Mouse (Mus musculus): ENCODE measurements around the gene Zfp445. TPM values are rescaled to one million over a fixed set of nuclear protein-coding genes. Genes with fewer than 3 reads are reported as not detected.
"Not testable (repeated sequence)": the region's sequence is repeated elsewhere in the genome, so short reads cannot be mapped to it uniquely, and the experiment has no call there.

Gene Zfp445
- polyA plus RNA-seq, 1 experiment from 2014 or later, result 70.9 TPM

- WGBS, result 80% methylated on average over 4 of the region's 4 CpGs
- H3K27me3 ChIP-seq (ENCODE audit: control insufficient read depth, insufficient read depth, low read length), result no peaks in the 10 kb centered on the region
- H3K4me3 ChIP-seq (replicated peaks; ENCODE audit: low read length), result peak overlapping the region; percentile 93
- H3K4me1 ChIP-seq (ENCODE audit: control insufficient read depth, insufficient read depth, low read length), result peaks cover 13% of the 10 kb centered on the region
- peak overlapping the region; percentile 39 for H3K4me2 ChIP-seq (ENCODE audit: low read depth, low read length)
- peaks cover 12% of the 10 kb centered on the region for H3K36me3 ChIP-seq (ENCODE audit: control insufficient read depth, insufficient read depth, low read length)
- ATAC-seq (ENCODE audit: insufficient read depth, low FRiP score), result 0 out of 2 replicates have a peak, but pooled peaks have one; percentile 5
- peak overlapping the region; percentile 97 for H3K9ac ChIP-seq (ENCODE audit: low read length)
- H3K9me3 ChIP-seq (replicated peaks; ENCODE audit: control insufficient read depth, low read length), result peaks cover 17% of the 10 kb centered on the region
- H3K27ac ChIP-seq (ENCODE audit: low read length), result no peak overlapping the region
Observed at GRCm38 (mm10) chr9:122866192-122866591, 386 bp upstream of the Zfp445 start.

- H3K4me2 ChIP-seq (ENCODE audit: low read depth, low read length), result peak overlapping the region; percentile 85
- peaks cover 26% of the 10 kb centered on the region for H3K36me3 ChIP-seq (ENCODE audit: control insufficient read depth, insufficient read depth, low read length)
- H3K9me3 ChIP-seq (replicated peaks; ENCODE audit: control insufficient read depth, low read length), result peaks cover 31% of the 10 kb centered on the region
- ATAC-seq (ENCODE audit: insufficient read depth, low FRiP score), result no peak
- no peaks in the 10 kb centered on the region for H3K27me3 ChIP-seq (ENCODE audit: control insufficient read depth, insufficient read depth, low read length)
- peak overlapping the region; percentile 93 for H3K4me3 ChIP-seq (replicated peaks; ENCODE audit: low read length)
- H3K27ac ChIP-seq (ENCODE audit: low read length), result no peak overlapping the region
- peak overlapping the region; percentile 97 for H3K9ac ChIP-seq (ENCODE audit: low read length)
- 48% methylated on average over 3 of the region's 3 CpGs for WGBS
- peaks cover 13% of the 10 kb centered on the region for H3K4me1 ChIP-seq (ENCODE audit: control insufficient read depth, insufficient read depth, low read length)
Observed at GRCm38 (mm10) chr9:122864848-122865247, 958 bp downstream of the Zfp445 start.

GRCm38 (mm10) chr9:122863731-122864130 lies 2.1 kb downstream of the Zfp445 start:
- H3K4me3 ChIP-seq (replicated peaks; ENCODE audit: low read length), result no peak overlapping the region
- peaks cover 40% of the 10 kb centered on the region for H3K9me3 ChIP-seq (replicated peaks; ENCODE audit: control insufficient read depth, low read length)
- H3K4me1 ChIP-seq (ENCODE audit: control insufficient read depth, insufficient read depth, low read length), result peaks cover 13% of the 10 kb centered on the region
- H3K9ac ChIP-seq (ENCODE audit: low read length), result no peak overlapping the region
- H3K27ac ChIP-seq (ENCODE audit: low read length), result no peak overlapping the region
- no peak for ATAC-seq (ENCODE audit: insufficient read depth, low FRiP score)
- no peaks in the 10 kb centered on the region for H3K27me3 ChIP-seq (ENCODE audit: control insufficient read depth, insufficient read depth, low read length)
- 58% methylated on average over 2 of the region's 2 CpGs for WGBS
- H3K4me2 ChIP-seq (ENCODE audit: low read depth, low read length), result 0 out of 2 replicates have a peak overlapping the region, but pooled peaks have one; percentile 5
- H3K36me3 ChIP-seq (ENCODE audit: control insufficient read depth, insufficient read depth, low read length), result peaks cover 37% of the 10 kb centered on the region

GRCm38 (mm10) chr9:122860752-122861151 lies 5.1 kb downstream of the Zfp445 start:
- peaks cover 13% of the 10 kb centered on the region for H3K4me1 ChIP-seq (ENCODE audit: control insufficient read depth, insufficient read depth, low read length)

GRCm38 (mm10) chr9:122856716-122857115 lies 9.1 kb downstream of the Zfp445 start:
- peaks cover 49% of the 10 kb centered on the region for H3K9me3 ChIP-seq (replicated peaks; ENCODE audit: control insufficient read depth, low read length)
- H3K4me3 ChIP-seq (replicated peaks; ENCODE audit: low read length), result no peak overlapping the region
- peaks cover 93% of the 10 kb centered on the region for H3K36me3 ChIP-seq (ENCODE audit: control insufficient read depth, insufficient read depth, low read length)
- H3K9ac ChIP-seq (ENCODE audit: low read length), result no peak overlapping the region
- ATAC-seq (ENCODE audit: insufficient read depth, low FRiP score), result no peak
- no peaks in the 10 kb centered on the region for H3K27me3 ChIP-seq (ENCODE audit: control insufficient read depth, insufficient read depth, low read length)
- H3K27ac ChIP-seq (ENCODE audit: low read length), result no peak overlapping the region
- H3K4me1 ChIP-seq (ENCODE audit: control insufficient read depth, insufficient read depth, low read length), result no peaks in the 10 kb centered on the region
- 94% methylated on average over 3 of the region's 3 CpGs for whole genome bisulfite sequencing
- H3K4me2 ChIP-seq (ENCODE audit: low read depth, low read length), result no peak overlapping the region

More at GRCm38 (mm10) chr9:122860752-122861151, 5.1 kb downstream of the Zfp445 start:
- H3K9me3 ChIP-seq (replicated peaks; ENCODE audit: control insufficient read depth, low read length), result peaks cover 46% of the 10 kb centered on the region
- no peak overlapping the region for H3K27ac ChIP-seq (ENCODE audit: low read length)
- ATAC-seq (ENCODE audit: insufficient read depth, low FRiP score), result no peak
- H3K4me2 ChIP-seq (ENCODE audit: low read depth, low read length), result no peak overlapping the region
- peaks cover 63% of the 10 kb centered on the region for H3K36me3 ChIP-seq (ENCODE audit: control insufficient read depth, insufficient read depth, low read length)
- H3K9ac ChIP-seq (ENCODE audit: low read length), result no peak overlapping the region
- no peak overlapping the region for H3K4me3 ChIP-seq (replicated peaks; ENCODE audit: low read length)
- H3K27me3 ChIP-seq (ENCODE audit: control insufficient read depth, insufficient read depth, low read length), result no peaks in the 10 kb centered on the region

GRCm38 (mm10) chr9:122855617-122856016 lies 10.2 kb downstream of the Zfp445 start:
- Histone ChIP-seq H3K4me3 (replicated peaks; ENCODE audit: low read length) (no peak overlapping the region), H3K27ac (ENCODE audit: low read length) (no peak overlapping the region), H3K9me3 (replicated peaks; ENCODE audit: control insufficient read depth, low read length) (peaks cover 39% of the 10 kb centered on the region), H3K4me2 (ENCODE audit: low read depth, low read length) (no peak overlapping the region), H3K27me3 (ENCODE audit: control insufficient read depth, insufficient read depth, low read length) (no peaks in the 10 kb centered on the region), H3K4me1 (ENCODE audit: control insufficient read depth, insufficient read depth, low read length) (no peaks in the 10 kb centered on the region), H3K9ac (ENCODE audit: low read length) (no peak overlapping the region), H3K36me3 (ENCODE audit: control insufficient read depth, insufficient read depth, low read length) (peaks cover 93% of the 10 kb centered on the region)
- ATAC-seq (ENCODE audit: insufficient read depth, low FRiP score), result no peak
- WGBS, result 96% methylated on average over 4 of the region's 4 CpGs

- not testable (repeated sequence) for H3K9ac ChIP-seq (ENCODE audit: low read length); H3K27me3 ChIP-seq (ENCODE audit: control insufficient read depth, insufficient read depth, low read length); H3K4me2 ChIP-seq (ENCODE audit: low read depth, low read length); ATAC-seq (ENCODE audit: insufficient read depth, low FRiP score); H3K4me1 ChIP-seq (ENCODE audit: control insufficient read depth, insufficient read depth, low read length); H3K27ac ChIP-seq (ENCODE audit: low read length); H3K4me3 ChIP-seq (replicated peaks; ENCODE audit: low read length)
- Histone ChIP-seq H3K9me3 (replicated peaks; ENCODE audit: control insufficient read depth, low read length) (peaks cover 35% of the 10 kb centered on the region), H3K36me3 (ENCODE audit: control insufficient read depth, insufficient read depth, low read length) (peaks cover 92% of the 10 kb centered on the region)
- WGBS, result 91% methylated on average over 2 of the region's 7 CpGs
Observed at GRCm38 (mm10) chr9:122855141-122855540, 10.7 kb downstream of the Zfp445 start.

- no peaks in the 10 kb centered on the region for H3K27me3 ChIP-seq (ENCODE audit: control insufficient read depth, insufficient read depth, low read length)
- ATAC-seq (ENCODE audit: insufficient read depth, low FRiP score), result no peak
- H3K4me3 ChIP-seq (replicated peaks; ENCODE audit: low read length), result no peak overlapping the region
- 91% methylated on average over 7 of the region's 7 CpGs for WGBS
- no peak overlapping the region for H3K9ac ChIP-seq (ENCODE audit: low read length)
- peaks cover 92% of the 10 kb centered on the region for H3K36me3 ChIP-seq (ENCODE audit: control insufficient read depth, insufficient read depth, low read length)
- peaks cover 33% of the 10 kb centered on the region for H3K9me3 ChIP-seq (replicated peaks; ENCODE audit: control insufficient read depth, low read length)
- no peaks in the 10 kb centered on the region for H3K4me1 ChIP-seq (ENCODE audit: control insufficient read depth, insufficient read depth, low read length)
- no peak overlapping the region for H3K4me2 ChIP-seq (ENCODE audit: low read depth, low read length)
- no peak overlapping the region for H3K27ac ChIP-seq (ENCODE audit: low read length)
Observed at GRCm38 (mm10) chr9:122854526-122854925, 11.3 kb downstream of the Zfp445 start.

GRCm38 (mm10) chr9:122847811-122848311 lies 17.9 kb downstream of the Zfp445 start:
- not testable (repeated sequence) for H3K4me1 ChIP-seq (ENCODE audit: control insufficient read depth, insufficient read depth, low read length); H3K9ac ChIP-seq (ENCODE audit: low read length); H3K27ac ChIP-seq (ENCODE audit: low read length); H3K4me3 ChIP-seq (replicated peaks; ENCODE audit: low read length); ATAC-seq (ENCODE audit: insufficient read depth, low FRiP score); H3K4me2 ChIP-seq (ENCODE audit: low read depth, low read length); H3K27me3 ChIP-seq (ENCODE audit: control insufficient read depth, insufficient read depth, low read length); H3K9me3 ChIP-seq (replicated peaks; ENCODE audit: control insufficient read depth, low read length)
- H3K36me3 ChIP-seq (ENCODE audit: control insufficient read depth, insufficient read depth, low read length), result peaks cover 42% of the 10 kb centered on the region
- WGBS, result 86% methylated on average over 7 of the region's 8 CpGs

Measured in stomach, embryonic 16.5 days (tissue).